Mouse (Mus musculus): ENCODE data around the gene Trim52.
"Not testable (repeated sequence)": the region's sequence is repeated elsewhere in the genome, so short reads cannot be mapped to it uniquely, and the experiment has no call there.

Trim52 gene

DNA sequence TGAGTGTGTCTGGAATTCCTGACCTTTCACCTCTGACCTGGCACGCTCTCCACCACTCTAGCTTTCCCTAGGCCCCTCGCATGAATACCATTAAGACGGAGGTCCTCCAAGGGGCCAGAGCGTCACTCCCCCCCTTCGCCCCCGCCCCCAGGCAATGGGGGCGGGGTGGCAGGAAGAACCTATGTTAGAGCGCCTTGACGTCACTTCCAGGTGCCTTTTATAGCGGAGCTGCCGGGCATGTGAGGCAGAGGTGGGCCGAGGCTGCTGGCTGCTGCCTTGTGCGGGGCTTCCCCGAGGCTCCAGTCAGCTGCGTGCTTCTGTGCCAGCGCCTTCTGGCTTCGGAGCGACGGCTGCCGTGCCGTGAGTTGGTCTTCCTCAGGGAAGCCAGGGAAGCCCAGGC is at the start of gene Trim52:
Trim52 (plus strand) TSS at position 219 of the 400 bp plus-strand sequence.
- no peak for DNase-seq

GRCm38 (mm10) chr14:106072608-106073007 is 33.4 kb upstream of the Trim52 start:
- no peak for DNase-seq

DNA sequence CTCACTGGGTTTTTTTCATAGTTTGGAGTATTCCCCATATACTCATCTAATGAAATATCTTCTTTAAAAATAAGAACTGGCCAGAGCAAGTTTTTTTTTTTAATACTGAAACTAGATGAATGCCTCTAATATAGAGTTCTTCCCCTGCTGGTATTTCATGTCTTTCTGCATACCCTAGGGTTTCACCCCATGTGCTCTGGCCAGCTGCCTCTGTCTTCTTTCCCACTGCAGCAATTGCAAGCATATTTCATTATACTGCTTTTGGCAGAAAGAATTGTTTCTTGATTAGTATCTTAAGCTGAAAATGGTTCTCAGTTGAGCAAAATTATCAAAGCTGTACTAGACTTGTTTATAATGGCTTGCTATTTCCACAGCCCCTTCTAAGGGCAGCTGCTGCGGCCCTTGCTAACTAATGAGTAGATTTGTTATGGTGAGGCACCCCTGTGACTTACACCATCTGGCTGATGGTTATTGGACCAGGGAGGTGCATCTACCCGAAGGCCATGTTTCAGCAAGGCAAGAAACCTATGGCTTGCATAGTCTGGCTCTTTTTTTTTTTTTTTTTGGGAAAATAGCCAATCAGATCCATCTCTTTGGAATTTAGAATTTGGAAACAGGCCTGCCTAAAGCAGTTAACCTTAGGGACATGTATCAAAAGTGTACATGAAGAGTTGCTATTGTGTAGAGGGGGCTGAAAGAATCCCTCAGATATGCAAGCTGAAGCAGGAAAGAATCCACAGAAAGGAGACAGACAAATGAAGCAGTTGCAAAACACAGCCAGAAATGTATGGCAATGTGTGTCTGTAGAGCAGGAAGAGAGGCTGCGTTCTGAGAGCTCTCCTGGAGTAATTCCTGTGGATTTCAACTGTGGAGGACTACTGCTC is 30.6 kb upstream of the Trim52 start:
- peak; percentile 53 for DNase-seq

GRCm38 (mm10) chr14:106088480-106089037 is 17.4 kb upstream of the Trim52 start:
- DNase-seq = peak; percentile 38

GRCm38 (mm10) chr14:106096816-106097215 is 9.2 kb upstream of the Trim52 start:
- no peak for DNase-seq

GRCm38 (mm10) chr14:106100858-106101257 is 5.1 kb upstream of the Trim52 start:
- DNase-seq = no peak

DNA sequence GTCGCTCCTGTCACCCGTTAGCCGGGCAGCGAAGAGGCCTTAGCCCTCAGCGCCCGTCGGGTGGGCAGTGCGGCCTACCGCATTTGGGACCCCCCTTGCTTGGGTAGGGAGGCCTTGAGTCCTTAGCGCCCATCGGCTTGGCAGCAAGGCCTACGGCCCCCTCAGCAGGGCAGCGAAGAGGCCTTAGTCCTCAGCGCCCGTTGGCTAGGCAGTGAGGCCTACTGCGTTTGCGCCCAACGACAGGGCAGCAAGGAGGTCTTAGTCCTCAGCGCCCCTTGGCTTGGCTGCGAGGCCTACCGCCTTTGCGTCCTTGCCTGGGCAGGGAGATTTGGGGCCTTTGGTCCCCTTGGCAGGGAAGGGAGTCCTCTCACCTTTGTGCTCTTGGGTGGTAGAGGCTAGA is 427 bp downstream of the Trim52 start:
- no peak for DNase-seq

DNA sequence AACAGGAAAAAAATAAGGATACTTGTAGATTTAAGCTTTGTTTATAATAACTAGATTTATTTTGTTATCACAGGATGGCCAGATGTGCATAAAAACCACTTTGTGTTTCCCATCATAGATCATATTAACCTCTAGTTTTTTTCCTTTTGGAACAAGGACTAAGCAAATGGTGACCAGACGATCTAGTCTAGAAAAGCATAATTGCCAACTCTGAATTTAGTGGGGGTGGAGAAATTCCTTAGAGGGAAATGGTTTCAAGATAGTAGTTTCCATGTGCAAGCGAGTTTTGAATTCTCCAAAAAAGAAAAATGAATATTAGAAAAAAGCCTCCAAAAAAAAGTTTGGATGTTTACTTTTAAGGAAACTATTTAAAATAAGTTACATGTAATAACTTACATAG is 13.4 kb downstream of the Trim52 start:
- no peak for DNase-seq

- no peak for DNase-seq
Measured at GRCm38 (mm10) chr14:106136272-106136671, 30.3 kb downstream of the Trim52 start.

- DNase-seq = no peak
Measured at GRCm38 (mm10) chr14:106151188-106151587, 45.2 kb downstream of the Trim52 start.

DNA sequence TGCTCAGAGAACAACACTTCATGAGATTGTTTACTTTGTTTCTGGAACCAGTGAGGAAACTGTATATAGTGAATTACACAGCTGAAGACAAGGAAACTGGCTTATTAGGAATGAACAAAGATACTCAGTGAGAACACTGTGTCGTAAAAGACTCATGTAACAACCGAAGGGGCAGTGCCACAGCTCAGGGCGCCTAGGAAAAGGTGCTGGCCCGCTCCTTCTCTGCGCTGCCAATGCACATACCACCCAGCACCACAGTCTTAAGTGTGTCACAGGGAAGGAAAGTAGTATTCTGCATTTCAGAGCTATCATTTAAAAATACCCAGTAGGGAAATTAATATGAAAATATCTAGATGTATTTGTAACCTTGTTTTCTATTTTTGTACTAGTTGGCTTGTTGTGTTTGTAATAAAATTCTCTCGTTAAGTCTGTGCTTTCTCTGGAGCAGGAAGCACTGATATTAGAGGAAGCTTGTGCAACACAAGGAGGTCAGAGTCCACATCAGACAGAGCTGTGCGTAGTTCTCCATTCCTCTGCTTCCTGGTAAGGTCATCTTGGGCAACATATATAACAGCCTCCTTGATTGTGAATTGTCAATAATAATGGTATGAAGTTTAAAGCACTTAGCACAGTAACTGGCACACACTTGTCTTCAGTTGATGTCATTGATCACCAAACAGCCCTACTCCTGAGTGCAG is 49.0 kb downstream of the Trim52 start:
- DNase-seq = peak; percentile 10

DNA sequence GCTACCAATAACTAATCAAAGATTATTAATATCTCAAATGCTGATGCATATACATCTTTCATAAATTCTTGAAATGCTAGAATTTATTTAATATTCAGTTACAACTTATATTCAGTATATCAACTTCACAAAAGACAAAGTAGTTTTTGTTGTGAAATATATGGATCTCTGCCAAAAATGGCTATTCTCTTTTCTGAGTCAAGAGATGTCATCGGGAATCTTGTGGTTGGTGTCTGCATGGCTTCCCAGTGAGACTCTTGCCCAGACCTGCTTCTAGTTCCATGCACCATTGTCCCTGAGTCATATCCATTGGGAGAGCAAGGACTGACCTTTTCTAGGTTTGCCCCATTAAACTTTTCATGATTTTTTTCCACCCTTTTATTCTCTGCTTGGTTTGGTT is 50.5 kb downstream of the Trim52 start:
- no peak for DNase-seq

GRCm38 (mm10) chr14:106162331-106162730 is 56.3 kb downstream of the Trim52 start:
- DNase-seq = no peak

DNA sequence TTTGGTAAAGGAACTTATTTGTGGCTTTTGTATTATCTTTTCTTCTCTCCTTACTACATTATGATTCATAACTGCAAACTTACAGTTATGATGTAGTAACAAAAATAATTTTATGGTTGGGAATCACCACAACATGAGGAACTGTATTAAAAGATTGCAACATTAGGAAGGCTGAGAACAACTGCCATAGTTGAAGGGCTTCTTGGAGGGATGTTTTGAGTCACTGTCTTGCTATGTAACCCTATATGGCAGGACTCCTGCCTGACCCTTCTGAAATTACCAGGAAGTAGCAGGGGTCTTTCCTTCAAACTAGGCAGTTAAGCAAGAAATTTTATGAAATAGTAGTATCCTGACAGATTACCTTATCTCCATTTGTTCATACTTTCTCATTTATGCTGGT is 57.2 kb downstream of the Trim52 start:
- DNase-seq = no peak

DNA sequence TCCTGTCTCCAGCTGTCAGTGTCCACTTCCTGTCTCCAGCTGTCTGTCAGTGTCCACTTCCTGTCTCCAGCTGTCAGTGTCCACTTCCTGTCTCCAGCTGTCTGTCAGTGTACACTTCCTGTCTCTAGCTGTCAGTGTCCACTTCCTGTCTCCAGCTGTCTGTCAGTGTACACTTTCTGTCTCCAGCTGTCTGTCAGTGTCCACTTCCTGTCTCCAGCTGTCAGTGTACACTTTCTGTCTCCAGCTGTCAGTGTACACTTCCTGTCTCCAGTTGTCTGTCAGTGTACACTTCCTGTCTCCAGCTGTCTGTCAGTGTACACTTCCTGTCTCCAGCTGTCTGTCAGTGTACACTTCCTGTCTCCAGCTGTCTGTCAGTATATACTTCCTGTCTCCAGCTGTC is 57.9 kb downstream of the Trim52 start:
- DNase-seq = not testable (repeated sequence)

GRCm38 (mm10) chr14:106176879-106177278 is 70.9 kb downstream of the Trim52 start:
- DNase-seq = no peak

DNA sequence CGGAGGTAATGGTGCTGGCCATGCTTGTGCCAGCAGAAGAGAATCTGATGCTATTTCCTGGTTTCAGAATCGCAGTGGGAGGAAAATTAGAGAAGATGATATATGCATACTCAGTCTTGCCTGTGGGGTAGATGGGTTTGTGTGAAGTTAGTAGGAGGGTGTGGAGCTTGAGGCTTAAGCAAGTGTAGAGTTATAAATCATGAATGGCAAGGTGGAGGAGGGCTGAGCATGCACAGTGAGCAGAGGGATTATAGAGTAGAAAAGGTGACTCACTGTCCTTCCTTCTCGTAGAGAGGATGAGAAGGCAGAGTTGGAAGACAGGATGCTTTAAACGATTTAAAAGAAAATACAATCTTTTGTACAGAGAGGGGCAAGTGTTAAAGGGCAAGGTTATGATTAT is 72.2 kb downstream of the Trim52 start:
- no peak for DNase-seq

GRCm38 (mm10) chr14:106179102-106179727 is 73.2 kb downstream of the Trim52 start:
- no peak for DNase-seq

- no peak for DNase-seq
Measured at GRCm38 (mm10) chr14:106179728-106180125, 73.7 kb downstream of the Trim52 start.

DNA sequence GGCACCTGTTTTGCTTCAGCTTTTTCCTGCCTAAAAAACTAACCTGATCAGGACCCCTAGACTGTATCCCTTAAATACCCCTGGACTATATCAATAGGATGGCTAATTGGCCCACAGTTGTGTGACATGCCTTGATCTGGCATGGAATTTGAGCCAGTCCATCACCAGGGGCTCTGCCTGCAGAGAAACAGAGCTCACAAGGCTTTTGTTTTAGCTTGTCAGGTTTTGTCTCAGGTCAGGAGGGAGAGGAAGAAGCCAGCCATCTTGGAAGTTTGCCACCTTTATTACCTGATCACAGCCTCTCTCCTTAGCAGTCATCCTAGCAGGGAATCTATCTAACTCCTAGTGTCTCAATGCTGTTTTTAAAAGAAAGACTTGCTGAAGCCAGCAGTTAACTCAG is 74.6 kb downstream of the Trim52 start:
- no peak for DNase-seq

DNA sequence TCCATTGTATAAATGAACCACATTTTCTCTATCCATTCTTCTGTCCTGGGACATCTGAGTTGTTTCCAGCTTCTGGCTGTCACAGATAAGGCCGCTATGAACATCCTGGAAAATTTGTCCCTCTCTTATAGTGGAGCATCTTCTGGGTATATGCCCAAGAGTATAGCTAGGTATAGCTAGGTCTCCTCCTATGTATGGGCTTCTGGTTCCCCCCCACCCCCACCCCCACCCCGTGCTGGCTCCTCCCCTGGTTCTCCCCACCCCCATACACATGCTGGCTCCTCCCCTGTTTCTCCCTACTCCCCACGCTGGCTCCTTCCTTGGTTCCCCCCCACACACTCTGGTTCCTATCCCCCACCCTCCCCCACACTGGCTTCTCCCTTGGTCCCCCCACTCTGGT is 78.0 kb downstream of the Trim52 start:
- DNase-seq = no peak
